Mouse (Mus musculus) right cerebral cortex, postnatal 4 days (tissue): ENCODE data around the gene Gdpd5.

Experiments used
- DNase-seq: peaks from one replicate; pipeline ENCODE4 v3.0.0-alpha.2; 2022

Gene Gdpd5

DNA sequence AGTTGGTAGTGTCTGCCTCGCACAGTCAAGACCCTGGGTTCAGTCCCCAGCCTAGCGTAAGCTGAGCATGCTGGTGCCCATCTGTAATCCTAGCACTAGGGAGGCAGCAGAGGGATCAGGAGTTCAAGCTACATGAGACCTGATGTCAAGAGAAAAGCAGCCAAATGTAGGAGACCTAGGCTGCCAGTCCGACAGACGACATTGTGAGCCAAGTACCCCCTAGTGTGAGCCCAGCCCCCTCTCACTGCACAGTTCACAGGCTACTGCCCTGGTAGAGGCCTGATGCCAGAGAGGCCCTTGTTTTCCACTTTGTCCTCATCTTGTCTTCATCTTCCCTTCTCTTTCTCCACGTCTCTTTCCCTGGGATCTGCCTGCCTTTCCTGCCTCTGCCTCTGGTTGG, 66.1 kb downstream of the Gdpd5 start:
- no peak for DNase-seq

DNA sequence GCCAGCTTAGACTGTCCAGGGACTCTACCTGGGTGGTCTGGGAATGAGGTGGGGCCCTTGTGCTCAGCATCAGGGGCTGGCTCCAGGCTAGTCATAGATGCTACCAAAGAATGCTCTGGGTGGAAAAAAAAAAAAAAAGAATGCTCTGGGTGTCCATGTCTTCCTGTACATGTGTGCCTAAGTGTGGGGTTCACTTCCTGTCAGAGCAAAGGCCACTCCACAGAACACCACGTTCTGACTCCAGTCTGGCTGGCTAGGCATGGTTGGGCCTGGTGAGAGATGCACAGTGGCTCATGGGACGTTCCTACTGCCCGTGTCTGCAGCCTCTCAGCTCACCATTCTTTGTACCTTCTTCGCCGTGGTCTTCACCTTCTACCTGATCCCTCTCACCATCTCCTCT, 67.4 kb downstream of the Gdpd5 start:
- no peak for DNase-seq

DNA sequence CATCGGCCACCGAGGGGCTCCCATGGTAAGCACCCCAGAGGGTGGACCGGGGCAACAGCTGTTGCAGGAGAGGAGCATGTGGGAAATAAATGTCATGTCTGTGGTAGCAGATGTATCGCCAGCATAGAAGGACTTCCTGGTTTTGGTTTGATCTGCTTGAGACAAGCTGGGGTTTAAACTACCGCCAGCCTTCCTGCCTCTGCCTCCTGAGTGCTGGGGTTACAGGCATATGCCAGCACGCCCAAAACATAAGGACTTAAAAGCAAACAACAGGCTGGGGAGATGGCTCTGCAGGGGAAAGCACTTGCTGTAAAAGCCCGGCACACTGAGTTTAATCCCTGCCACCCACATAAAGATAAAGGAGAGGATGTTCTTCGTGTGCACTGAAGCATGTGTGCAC, 67.8 kb downstream of the Gdpd5 start:
- no peak for DNase-seq

DNA sequence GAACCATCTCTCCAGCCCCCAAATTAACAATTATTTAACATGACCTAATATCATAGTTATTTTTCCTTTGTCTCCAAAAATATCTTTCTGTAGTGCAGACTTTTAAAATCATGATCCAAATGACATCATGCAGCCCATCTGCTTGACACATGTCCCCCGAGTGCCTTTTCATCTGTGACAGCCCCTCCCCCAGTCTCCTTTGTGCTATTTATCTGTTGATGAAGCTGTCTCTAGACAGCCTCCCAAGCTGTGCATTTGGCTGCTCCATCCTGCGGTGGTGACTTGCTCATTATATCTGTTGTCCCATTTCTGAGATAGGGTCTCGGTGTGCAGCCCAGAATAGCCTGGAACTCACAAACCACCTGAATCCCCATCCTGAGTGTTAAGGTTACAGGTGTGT, 68.5 kb downstream of the Gdpd5 start:
- DNase-seq: no peak

DNA sequence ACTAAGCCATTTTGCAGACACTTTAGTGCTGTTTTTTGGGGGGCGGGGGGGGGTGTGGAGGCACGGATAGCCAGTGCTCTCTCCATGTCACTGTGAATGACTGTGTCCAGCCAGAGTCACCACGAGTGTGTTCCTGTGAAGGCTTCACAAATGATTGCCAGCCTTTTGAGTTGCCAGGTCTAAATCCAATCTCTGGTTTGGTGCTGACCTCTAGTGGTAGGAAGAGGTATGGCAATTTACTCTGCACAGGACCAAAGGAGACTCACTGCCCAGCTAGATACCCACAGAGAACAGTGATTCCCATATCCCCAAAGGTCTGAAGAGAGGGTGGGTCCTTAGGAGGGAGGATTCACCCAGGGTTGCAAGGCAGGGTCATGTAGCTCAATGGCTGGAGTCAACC, 69.5 kb downstream of the Gdpd5 start:
- DNase-seq: peak; percentile 40

DNA sequence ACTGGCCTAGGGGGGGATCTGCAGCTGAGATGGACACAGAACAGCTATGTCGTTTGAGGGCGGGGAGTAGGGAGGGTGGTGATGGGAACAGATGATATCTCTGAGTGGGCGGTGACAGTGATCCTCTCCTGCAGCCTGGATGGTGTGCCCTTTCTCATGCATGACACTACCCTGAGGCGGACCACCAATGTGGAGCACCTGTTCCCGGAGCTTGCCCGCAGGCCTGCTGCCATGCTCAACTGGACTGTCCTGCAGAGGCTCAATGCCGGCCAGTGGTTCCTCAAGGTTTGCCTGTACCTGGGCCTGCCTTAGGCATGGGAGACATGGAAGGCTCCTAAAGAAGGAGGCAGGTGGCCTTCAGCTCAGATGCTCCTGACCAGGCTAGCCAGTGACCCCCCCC, 71.6 kb downstream of the Gdpd5 start:
- DNase-seq: no peak

DNA sequence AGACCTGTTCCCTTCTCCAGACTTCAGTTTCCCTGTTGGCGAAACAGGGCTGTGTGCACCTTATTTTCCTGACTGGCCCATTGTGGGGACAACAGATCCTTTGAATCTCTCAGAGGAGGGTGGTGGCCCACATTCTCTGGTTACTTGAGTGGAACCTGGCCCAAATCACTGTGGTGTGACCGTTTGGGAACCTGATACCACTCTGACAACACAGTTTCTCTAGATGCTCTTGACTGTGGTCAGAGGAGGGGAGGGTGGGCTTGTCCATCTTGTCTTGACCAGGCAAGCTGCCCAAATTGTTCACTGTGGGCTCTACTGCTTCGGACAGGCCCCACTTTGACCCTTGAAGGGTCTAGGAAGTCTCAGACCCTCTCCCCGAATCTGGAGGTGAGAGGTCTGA, 72.8 kb downstream of the Gdpd5 start:
- no peak for DNase-seq

DNA sequence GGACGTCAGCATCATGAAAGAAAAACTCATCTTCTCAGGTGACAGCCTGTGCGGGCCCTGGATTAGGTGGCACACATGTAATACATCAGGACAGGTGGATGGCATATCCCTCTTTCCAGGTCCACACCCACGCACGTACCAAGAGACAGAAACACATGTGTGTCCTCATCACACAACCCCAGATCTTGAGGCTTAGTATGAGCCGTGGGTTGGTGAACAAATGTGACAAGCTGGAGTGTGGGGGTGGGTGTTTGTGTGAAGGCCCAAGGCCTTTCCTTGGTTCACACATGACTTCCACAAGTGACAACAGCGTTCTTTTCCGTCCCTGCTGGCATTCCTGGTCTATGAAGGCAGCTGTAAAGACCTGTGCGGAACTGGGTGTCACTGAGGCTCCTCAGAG, 77.6 kb downstream of the Gdpd5 start:
- DNase-seq: no peak

DNA sequence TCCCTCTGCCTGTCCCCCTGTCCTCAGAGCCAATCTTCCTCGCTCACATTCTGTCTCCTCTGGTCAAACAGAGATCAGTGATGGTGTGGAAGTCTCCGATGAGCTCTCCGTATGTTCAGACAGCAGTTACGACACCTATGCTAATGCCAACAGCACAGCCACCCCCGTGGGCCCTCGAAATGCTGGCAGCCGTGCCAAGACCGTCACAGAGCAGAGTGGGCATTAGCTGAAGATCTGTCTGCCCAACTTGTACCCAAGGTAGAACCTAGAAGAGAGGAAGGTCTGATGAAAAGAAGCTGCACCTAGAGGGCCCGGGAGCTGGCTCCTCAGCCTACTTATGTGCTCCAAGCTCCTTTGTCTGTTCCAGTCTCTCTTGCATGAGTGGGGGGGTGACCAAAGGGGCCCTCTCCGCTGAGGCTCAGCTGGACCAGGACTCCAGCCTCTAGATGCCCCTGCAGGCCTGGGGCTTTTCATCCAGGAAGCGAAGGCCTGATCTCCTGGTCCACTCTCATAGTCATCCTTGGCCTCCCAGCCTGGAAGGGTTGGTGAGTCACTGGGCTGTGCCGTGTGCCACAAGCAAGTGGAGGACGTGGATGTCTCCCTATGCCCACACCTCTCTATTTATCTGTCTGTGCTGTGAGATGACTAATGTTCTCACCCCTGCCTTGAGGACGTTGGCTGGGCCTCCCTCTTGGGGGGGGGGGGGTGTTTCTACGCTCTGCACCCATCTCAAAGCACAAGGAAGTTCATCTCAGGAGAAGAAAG, 78.9 kb downstream of the Gdpd5 start:
- no peak for DNase-seq

DNA sequence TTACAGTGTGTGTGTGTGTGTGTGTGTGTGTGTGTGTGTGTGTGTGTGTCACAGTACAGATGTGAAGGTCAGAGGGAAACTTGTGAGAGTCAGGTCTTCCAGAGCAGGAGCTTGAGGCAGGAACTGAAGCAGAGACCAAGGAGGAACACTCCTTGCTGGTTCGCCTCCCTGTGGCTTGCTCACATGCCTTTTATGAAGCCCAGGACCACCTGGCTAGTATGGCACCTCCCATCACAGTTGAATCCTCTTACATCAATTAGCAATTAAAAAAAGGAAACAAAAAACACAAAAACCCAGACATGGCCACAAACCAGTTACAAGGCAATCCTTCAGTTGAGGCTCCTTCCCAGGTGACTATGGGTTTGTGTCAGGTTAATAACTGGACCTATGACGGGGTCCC, 81.9 kb downstream of the Gdpd5 start:
- DNase-seq: no peak

DNA sequence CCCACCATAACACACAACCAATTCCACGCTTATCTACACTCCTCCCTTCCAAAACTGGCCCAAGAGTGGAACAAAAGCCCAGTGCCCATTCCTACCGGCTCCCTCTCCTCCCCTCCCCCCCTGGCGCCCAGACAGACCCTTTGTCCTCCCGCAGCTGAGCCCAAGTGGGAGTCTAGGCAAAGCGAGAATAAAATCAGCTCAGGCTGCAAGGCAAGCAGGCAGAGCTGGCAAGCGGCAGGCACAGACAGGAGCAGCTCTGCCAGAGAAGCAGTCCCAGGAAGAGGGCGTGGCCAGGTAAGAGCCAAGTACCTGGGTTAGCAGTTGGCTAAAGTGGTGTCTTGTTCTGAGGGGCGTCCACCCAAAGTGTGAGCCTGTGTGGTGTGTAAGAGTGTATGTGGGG, 84.6 kb downstream of the Gdpd5 start, which contains the start of gene Klhl35:
TSS of gene Klhl35 (plus strand) at position 194 of the 400 bp plus-strand sequence.
- peak; percentile 65 for DNase-seq

DNA sequence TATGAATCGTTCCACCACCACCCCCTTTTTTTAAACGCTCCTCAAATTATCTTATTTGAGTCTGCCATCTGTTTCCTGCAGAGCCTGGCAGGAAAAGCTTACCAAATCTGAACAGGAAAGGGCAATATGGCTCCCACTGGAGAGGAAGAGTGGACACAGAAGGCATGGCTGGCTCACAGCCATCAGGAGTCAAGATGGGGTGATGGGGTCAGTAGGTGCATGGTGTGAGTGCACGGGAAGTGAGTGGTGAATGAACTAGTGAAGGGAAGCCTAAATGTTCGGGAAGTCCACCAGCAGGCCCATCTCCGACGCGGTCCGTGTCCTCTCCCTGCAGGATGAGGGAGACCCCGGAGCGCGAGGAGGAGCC, 86.7 kb downstream of the Gdpd5 start:
- DNase-seq: peak; percentile 45

DNA sequence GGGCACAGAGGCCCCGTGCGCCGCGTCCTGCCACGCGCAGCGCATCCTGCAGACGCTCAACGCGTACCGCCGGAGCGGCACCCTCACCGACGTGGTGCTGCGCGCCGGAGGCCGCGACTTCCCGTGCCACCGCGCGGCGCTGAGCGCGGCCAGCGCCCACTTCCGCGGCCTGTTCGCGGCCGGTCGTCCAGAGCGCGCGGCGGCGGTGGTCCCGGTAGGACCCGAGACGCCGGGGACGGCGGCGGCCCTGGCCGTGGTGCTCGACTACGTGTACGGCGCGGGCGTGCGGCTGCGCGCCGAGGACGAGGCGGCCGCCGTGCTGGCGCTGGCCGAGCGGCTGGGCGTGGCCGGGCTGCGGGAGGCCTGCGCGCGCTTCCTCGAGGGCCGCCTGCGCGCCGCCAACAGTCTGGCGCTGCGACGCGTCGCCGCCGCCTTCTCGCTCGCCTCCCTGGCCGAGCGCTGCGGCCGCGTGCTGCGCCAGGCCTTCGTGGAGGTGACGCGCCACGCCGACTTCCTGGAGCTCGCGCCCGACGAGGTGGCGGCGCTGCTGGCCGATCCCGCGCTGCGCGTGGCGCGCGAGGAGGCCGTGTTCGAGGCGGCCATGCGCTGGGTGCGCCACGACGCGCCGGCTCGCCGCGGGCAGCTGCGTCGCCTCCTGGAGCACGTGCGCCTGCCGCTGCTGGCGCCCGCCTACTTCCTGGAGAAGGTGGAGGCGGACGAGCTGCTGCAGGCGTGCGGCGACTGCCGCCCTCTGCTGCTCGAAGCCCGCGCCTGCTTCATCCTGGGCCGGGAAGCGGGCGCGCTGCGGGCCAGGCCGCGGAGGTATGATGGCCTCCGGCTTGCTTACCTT, 87.3 kb downstream of the Gdpd5 start:
- peak; percentile 77 for DNase-seq

DNA sequence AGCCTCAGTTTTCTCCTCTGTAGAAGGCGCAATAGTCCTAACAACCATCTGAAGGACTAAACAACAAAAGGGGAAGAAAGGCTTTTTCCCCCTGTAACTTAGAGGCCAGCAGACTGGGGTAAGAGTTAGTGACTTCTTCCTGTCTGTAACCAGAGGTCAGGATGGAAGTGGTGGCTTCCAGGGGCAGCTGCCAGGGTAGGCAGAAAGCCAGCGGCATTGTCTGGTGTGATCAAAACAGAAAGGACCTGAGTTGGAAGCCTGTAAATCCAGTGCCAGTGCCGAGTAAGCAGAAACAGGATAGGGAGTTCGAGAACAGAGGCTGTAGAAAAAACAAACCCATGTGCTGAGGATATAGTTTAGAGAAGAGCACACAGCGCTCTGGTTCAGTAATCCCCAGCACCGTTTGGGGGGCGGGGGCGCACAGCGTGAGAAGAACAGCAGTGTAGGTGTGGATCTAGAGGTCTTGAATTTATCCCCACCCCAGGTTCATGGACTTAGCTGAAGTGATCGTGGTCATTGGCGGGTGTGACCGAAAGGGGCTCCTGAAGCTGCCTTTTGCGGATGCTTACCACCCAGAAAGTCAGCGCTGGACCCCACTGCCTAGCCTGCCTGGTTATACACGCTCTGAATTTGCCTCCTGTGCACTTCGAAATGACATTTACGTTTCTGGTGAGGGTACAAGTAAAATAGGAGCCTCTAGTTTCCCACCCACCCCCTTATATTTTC, 88.6 kb downstream of the Gdpd5 start:
- DNase-seq: no peak

DNA sequence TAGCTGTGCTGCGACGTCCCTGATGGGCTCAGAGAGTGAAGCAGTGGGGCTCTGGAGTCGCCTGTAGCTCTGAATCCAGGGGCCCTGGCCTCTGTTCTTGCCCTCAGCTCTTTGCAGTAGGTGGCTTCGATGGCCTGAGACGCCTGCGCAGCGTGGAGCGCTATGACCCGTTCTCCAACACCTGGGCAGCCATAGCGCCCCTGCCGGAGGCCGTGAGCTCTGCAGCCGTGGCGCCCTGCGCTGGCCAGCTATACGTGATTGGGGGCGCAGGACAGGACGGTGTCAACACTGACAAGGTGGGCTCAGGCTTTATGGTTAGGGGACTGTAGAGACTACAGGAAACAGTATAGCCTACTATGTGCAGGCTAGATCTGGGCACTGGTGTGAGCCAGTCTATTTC, 90.4 kb downstream of the Gdpd5 start:
- no peak for DNase-seq

DNA sequence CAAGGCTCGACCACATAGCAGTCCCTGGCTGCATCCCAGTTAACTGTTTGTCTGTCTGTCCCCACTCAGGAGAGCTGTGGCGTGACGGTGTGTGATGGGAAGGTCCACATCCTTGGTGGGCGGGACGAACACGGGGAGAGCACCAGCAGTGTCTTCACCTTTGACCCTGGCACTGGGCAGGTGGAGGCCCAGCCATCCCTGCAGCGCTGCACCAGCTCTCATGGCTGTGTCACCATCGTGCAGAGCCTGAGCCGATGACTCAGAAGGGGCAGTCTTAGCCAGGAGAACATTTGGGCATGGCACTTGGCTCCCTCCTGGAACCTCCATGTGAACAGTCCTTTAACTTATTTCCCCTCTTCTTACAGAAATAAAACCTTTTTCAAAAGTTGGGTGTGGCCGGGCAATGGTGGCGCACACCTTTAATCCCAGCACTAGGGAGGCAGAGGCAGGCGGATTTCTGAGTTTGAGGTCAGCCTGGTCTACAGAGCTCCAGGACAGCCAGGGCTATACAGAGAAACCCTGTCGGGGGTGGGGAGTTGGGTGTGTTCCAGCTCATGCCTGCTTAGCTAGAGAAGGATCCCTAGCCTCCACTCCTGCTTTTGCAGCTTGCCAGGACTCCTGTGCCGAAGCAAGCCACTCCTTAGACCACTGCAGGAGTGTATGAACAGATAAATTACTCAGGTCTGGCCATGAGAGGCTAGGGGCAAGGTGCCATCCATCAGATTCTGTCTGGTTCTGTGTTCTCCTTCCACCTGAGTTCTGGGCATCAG, 92.6 kb downstream of the Gdpd5 start:
- DNase-seq: no peak

DNA sequence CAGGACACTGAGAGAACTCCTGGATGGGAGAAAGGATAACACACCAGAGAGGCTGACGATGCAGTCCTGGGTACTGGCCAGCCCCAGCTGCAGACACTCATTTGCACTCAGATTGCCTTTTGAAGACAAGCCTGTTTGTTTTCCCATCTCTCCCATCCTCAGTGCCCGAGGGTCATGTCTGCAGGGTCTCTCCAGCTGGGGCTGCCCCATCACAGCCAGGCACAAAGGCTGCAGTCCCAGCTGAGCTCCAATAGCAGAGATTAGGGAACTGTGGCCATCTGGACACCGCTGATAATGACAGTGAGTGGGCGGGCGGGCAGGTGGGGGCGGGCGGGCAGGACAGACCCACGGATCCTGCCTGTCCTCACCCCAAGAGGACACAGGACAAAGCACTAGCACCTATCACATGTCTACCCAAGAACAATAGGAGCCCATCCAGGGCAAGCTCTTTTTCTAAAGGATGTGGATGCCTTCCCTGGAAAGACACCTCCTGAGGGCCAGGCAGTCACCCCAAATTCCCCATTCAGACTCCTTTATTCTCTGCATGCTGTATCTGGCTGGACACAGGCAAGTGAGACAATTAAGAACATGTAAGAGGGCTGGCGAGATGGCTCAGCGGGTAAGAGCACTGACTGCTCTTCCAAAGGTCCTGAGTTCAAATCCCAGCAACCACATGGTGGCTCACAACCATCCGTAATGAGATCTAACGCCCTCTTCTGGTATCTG, 93.8 kb downstream of the Gdpd5 start:
- DNase-seq: no peak

DNA sequence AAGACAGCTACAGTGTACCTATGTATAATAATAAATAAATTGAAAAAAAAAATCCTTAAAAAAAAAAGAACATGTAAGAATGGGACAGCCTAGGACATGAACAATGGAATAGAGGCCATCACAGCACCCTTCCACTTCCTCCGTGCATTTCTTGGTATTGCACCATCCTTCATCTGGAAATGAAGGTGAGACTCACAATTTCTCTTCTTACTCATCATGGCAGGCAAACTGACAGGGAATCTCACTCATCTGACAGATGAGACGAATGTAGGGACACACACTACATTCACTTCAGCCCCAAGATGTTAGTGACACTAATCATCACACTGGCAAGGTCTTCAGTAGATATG, 94.3 kb downstream of the Gdpd5 start:
- no peak for DNase-seq

DNA sequence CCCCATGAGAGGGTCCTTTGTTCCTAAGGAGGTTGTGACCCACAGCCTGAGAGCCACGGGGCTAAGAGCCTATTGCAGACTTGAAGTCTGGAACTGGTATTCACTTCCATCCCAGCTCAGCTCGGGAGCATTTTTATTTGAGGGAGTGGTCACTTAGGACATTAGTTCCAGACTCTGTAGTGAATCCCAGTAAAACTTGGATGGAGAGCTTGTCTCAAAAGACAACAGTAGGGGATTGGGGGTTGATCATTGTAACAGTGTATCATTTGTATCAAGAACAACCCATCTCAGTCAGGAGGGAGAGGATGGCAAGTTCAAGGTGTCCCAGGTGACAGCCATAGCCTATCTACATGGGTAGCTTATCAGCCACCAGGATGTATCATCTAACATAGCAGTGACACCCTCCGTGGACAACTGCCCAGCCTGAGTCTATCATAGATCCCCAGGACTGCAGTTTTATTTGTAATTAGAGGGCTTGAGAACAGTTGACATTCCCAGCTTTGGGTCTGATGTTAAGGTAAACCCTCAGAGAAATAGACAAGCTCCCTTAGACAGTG, 95.4 kb downstream of the Gdpd5 start:
- DNase-seq: no peak

DNA sequence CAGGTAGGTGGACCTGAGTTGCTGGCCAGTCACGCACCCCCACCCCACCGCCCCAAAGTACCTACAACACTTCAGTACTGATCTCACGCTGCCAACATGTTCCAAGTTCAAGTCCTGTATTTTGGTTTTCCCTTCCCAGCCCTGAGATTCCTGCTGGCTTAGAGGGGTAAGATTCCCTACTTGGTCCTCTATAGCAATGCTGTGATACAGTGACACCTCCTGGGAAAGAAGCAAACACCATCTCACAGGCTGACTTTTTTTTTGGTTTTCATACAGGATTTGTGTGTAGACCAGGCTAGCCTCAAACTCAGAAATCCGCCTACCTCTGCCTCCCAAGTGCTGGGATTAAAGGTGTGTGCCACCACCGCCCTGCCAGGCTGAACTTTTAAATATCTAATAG, 96.0 kb downstream of the Gdpd5 start:
- no peak for DNase-seq

DNA sequence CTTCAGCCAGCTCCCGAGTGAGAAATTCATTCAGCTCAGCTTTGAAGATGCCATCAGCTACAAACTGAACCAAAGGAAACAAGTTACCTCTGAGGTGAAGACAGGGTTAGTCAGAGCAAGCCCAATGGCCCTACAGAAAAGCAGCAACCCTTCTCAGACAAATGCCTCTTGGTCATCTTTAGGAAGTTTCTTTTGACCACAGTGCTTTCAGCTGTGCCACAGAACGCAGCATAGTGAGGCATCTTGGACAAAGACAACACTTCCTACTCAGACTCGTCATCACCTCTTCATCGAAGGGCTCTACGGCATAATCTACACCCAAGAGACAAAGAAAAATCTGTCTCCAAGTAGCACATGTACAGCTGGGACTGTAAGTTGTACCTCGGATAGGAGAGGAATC, 101.4 kb downstream of the Gdpd5 start:
- no peak for DNase-seq
